Mouse (Mus musculus): ENCODE data around the gene Pla2r1. TPM values are rescaled to one million over a fixed set of nuclear protein-coding genes. Genes with fewer than 3 reads are reported as not detected.

Gene Pla2r1
- total RNA-seq, 4 experiments from 2014 or later, result 0.41 to 0.62 (median 0.51) TPM

DNA sequence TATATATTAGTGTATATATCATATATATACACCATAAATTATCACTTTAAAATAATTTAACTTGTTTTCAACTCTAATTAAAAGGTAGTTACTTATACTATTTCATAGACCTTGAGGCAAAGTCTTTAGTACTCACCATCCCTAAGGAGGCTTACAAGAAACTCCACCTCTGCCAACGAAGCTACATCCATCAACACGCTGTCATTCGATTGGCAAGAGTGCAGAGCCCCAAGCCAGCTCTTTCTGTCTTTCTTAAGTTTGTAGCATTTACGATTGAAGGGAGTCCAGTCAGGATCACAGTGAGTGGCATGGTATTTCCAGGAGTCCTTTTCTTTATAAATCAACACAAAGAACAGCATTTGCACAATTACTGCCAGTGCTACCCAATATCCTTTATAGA lies 49.1 kb downstream of the Pla2r1 start:
- DNase-seq (ENCODE audit: low spot score in 2 of 2), result no peak

DNA sequence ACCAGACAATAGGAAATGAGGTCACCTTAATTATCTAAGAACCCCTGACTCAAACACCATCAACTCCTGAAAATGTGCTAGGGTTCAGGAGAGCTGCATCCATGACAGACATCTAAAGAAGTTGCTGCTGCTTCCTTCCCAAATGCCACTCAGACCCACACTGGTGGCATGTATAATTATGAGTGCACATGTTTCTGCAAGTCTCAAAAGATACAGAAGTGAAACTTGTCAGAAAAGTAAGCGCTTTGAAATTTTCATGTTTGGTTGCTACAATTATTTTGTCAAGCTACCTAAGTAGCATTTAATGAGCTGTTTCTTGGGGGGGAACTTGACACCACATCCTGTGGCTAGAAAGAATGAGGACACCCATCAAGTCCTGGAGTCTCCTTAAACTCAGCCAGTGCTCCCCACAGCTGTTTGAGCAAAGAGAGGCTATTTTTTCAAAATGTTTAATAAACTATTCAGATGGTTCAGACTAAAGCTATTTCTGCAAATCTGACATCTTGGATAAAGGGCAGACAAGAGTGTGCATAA lies 52.5 kb downstream of the Pla2r1 start:
- no peak for DNase-seq (ENCODE audit: low spot score in 2 of 2)

DNA sequence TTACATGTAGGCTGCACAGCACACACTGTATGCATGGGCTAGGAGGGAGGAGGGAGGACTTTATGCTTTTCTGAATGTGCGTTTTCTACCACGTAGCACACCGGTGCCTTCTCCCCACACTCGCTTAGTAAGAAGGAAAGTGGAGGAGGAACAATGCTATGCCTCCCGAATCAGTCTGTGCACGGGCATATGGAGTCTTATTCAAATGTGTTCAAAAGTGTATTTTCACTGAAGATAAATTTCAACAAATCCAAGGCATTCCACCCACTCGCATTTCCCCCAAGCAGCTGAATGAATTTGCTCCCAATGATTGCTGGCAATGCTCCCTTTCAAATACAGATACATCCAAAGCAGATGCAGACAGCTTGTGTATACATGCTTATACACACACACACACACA lies 73.2 kb downstream of the Pla2r1 start:
- no peak for DNase-seq (ENCODE audit: low spot score in 2 of 2)

DNA sequence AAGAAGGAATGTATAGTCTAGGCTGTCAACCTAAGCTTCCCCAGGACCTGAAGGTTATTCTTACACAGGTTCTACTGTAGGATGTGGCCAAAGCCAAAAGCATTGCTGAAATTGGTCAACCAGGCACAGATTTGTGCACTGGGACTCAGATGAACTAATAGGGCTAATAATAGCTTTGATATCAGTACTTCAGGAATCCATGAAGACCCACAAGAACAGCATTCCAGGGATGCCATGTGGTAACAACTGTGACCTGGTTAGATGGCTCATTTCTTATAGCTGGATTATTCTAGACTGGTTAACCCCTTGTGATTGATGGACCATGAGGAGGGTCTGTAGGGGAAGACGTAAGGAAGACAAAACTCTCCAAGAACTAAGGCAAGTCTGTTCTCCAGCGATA lies 74.3 kb downstream of the Pla2r1 start:
- no peak for DNase-seq (ENCODE audit: low spot score in 2 of 2)

DNA sequence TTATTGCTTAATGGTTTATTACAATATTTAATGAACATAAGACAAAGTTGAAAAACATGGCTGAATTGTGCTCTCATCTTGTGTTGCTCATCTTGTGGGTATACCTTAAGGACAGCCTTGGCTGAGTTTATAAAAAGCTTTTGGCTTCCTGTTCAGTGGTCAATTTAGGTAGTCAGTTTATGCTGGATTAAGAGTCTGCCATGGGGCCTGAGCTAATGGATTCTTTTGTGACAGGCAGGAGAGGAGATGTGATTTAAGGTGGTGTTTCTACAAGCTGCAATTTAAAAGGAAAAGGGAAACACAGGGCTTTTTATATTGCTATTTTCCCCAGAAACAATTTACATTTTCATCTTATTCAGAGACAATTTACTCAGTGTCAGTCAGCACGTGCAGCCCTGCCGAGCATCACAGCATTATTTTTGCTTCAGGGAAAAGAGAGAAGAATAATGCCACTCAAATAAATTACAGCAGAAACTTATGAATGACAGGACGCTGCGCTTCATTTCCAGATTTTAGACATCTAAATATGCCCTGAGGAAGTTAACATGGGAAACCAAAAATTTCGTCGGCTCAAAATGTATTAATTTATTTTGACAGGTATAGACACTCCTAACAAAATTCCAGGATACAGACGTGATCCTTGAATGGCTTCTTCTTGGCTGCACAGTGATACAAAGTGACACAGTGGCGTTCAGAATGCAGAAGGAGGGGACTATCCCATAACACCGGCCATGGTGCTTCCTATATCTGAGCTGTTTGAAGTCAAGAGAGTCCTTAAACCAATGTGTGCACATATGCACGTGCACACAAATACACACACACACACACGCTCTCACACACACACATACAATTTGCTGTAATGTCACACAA lies 84.0 kb downstream of the Pla2r1 start:
- no peak for DNase-seq (ENCODE audit: low spot score in 2 of 2)

DNA sequence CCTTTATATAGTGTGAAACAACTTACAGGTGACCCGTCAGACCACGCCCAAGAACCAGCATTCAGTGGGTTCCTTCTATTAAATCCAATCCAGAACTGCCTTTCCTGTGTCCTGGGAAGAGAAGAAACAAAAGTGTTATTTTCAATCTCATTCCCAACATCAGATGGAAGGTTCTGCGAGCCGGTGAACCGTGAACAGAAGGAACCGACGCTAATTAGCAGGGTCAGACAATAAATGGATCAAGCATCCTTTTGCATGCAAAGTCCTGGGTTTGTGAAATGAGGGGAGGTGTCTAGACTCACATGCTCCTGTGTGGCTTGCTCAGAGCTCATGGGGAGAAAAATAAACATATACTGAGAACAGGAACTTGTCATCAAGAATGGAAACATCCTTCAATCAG lies 100.7 kb downstream of the Pla2r1 start:
- DNase-seq (ENCODE audit: low spot score in 2 of 2), result no peak

DNA sequence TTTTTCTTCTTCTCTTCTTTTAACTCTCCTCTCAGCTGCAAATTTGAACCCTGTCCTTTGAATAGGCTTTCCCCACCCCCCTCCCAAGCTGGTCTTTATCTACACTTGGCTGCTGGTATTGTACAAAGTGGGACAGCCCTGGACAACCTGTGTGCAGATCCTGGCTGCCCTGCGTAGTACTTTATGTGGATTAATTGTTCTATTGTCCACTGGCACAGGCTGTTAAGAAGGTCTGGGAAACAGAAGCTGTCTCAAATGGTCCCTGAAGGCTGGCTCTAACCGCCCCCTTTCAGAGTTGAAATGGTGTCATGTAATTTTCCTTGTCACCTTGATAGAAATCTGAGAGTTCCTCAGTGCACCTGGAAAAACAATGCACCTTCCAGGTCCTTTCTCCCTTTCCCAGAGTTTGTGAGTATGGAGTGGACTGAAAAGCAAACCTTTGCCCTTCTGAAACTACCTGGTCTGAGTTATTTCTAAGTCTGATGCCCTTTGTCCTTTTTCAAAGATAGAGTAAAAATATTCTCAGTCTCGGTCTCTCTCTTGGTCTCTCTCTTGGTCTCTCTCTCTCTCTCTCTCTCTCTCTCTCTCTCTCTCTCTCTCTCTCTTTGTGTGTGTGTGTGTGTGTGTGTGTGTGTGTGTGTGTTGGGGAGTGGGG lies 101.9 kb downstream of the Pla2r1 start:
- no peak for DNase-seq (ENCODE audit: low spot score in 2 of 2)

DNA sequence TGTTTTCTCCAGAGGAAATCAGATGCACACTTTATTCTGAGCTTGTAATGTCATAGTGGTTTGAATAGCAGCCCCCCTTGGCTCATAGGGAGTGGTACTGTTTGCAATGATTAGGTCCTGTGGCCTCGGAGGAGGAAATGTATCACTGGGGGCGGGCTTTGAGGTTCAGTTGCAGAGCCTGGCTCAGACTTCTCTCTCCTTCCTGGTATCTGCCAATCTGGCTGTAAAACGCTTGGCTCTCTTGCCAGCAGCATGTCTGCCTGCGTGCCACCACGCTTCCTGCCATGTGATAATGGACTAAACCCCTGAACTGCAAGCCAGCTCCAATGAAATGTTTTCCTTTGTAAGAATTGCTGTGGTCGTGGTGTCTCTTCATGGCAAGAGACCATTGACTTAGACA lies 103.4 kb downstream of the Pla2r1 start:
- peak in 1 of 2 experiments; percentile 30 for DNase-seq (ENCODE audit: low spot score in 2 of 2)

DNA sequence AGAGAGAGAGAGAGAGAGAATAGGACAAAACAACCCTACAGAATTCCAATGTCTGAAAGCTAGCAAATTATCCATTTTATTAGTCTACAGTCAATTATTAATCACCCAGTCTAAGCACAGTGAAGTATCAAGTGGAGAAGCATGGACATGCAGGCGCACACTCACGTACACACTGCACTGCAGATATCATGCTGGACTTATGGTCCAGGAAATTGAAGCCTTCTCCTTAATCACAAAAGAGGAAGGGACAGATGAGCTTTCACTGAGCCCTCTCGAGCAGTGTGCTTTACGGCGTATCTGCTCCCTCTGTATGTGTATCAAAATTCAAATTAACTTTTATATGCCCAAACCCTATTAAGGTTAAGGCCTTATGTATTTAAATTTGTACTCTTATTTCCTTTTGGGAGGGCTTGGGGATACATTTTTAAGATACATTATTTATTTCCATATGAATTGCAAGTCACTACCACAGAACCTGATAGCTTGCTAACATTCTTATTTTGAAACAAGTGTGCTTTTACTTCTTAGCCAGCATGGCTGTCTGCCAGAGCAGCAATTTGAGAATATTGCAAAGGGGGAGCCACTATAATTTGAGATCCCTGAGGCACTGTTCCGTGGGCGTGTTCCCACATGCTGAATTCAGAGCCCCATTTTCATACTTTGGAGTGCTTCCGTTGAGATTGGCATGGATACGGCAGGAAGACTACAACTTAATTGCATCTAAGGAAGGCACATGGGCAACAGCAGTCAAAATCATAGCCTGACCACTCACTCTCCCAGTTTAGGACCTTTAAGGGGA lies 108.2 kb downstream of the Pla2r1 start:
- peak; percentile 23 to 46 for DNase-seq (ENCODE audit: low spot score in 2 of 2)

DNA sequence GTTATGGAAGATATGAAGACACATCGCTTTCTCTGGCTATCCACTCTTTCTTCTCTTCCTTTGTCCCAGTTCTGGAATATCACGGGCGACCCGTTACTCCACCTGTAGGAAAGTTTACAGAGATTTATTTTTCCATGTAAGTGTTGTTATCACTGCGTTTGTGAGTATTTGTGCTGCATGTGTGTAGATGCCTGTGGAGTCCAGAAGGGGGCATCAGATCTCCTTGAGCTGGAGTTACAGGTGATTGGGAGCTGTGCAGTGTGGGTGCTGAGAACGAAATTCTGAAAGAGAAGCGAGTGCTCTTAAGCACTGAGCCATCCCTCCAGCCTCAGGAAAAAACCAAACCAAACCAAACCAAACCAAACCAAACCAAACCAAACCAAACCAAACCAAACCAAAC lies 109.8 kb downstream of the Pla2r1 start:
- no peak for DNase-seq (ENCODE audit: low spot score in 2 of 2)

DNA sequence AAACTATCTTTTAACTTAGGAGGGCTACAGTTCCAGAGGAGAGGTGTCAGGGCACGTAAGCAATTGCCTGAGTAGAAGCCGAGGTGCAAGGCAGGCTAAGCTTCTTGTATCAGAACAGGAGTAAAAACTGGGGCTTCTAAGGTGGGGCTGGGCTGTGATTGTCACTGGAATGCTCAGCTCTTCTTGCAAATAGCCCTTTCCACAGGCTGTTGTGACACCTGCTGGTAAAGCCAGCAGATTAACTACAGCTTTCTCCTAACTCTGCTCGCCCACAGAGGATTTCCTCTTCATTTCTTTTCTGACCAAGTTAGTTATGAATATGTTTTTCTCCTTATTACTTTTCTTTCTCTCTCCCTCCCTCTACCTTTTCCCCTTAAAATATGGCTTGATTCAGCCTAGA lies 111.2 kb downstream of the Pla2r1 start:
- no peak for DNase-seq (ENCODE audit: low spot score in 2 of 2)

DNA sequence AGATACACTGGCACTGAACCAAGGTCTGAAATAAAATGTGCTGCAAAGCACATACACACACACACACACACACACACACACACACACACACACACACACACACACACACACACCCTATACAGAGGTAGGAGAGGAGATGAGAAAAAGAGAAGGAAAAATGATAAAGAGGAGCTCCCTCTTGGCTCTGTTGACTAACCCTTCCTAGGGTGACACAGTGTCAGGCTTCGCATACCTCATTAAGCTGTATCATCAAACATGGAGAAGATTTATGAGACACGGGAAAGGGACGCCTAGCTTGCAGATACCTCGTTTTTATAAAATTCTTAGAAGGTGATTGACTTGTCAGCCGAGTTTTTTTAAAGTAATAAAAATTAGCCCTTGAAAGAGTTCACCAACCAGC lies 116.3 kb downstream of the Pla2r1 start:
- DNase-seq (ENCODE audit: low spot score in 2 of 2), result no peak

DNA sequence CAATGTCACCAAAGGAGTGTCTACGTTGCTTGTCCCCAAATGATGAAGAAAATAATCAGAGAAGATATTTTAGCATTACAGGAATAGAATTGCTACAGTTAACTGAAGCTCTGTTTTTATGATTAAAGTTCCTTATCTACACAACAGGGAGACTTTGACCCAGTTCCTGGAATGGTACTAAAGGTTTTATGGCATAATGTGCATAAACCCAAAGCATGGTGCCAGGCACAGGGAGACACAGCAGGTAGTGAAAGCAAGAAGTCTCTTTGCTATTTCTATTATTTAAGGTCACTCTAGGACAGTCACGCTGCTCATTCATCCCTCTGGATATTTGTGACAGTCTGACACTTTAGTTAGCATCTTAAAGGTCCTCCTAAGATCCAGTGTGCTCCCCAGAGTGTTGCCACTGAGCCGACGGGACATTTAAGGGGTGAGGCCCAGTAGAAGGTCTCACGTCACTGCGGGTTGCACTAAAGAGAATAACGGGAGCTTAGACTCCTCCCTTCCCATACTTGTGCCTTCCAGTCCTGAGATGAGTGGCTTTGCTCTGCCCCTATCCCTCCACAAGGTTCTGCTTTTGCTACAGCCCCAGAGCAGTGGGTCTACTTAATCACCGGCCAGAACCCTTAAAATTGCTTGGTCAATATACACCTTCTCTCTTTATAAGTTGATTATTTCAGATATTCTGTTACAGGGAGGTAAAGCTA lies 122.6 kb downstream of the Pla2r1 start:
- no peak for DNase-seq (ENCODE audit: low spot score in 2 of 2)

DNA sequence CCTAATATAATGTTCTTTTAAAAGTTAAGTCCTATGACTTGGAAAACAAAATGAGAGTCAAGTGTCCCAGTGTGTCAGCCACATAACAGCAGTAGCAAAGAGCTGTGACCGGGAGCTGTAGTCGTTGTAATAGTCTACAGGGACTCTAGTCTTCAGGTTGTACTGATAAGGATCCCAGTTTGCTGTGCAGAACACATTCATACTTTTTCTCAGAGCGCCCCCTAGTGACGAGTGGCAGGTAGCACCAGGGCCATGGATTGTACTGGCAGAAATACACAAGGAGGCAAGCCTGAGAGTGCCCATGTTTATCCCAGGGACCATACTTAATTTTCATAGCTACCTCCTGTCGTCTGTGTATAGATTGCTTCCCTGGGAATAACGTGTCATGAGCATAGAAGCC lies 135.0 kb downstream of the Pla2r1 start:
- peak; percentile 15 to 38 for DNase-seq (ENCODE audit: low spot score in 2 of 2)

DNA sequence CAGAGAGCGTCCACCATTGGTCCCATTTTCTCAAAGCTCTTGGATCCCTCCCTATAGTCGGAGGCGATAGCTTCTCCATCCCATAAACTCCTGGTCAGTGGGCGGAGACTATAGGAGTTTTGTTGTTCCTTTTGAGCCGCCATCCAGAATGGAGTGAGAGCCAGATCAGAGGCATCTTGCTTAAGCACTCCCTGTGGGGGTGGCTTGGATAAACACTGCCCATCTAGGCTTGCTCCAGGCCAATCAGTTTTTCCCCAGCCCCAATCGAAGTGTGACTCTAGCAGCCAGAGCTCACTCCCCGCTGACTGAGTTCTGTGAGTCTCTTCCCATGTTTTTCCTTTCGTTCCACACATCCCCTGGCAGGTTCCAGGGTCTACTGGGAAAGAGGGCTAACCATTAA lies 138.8 kb downstream of the Pla2r1 start:
- no peak for DNase-seq (ENCODE audit: low spot score in 2 of 2)

DNA sequence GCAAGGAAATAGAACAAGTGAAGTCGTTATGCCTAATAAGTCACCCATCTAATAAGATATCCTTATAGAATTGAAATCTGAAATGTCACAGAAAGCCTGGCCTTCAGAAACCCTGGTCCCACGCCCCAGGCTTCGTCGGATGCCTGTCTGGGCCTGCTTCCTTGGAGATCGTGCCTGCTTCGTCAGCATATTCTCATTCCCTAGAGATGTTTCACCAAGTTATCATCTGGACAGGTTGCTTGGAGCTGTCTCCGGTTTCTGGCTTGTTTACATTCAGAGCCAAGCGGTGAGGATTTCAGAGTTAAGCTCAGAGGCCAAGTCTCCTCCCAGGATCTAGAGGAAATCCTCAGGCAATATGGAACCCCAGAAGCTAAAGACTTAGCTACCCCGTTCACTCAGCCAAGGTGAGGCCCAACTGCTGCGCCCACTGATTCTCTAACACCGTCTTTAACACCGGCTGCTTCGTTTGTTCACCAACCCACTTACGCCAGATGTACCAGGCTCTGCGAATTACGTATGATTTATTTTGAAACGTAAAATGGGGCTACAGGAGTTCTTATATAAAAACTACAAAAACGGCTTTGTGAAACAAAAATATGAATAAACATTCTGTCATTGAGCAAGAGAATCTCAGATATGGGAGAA lies 140.0 kb downstream of the Pla2r1 start:
- no peak for DNase-seq (ENCODE audit: low spot score in 2 of 2)

DNA sequence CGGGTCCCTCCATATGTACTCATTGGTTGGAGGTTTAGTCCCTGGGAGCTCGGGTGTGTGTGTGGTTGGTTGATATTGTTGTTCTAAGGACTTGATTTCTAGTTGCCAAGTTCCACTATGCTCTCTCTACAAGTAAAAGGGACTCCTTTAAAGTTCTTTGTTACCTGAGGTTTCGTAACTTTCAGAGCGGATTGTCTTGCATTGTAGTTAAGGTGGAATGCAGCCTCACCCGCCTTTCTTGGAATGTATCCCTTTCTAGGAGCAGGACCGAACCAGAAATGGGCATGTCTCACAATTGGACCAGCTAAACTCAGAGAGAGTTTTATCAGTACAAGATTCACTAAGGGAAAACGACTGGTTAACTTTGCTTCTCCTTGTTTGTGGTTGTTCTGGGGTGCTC lies 141.9 kb downstream of the Pla2r1 start:
- no peak for DNase-seq (ENCODE audit: low spot score in 2 of 2)

DNA sequence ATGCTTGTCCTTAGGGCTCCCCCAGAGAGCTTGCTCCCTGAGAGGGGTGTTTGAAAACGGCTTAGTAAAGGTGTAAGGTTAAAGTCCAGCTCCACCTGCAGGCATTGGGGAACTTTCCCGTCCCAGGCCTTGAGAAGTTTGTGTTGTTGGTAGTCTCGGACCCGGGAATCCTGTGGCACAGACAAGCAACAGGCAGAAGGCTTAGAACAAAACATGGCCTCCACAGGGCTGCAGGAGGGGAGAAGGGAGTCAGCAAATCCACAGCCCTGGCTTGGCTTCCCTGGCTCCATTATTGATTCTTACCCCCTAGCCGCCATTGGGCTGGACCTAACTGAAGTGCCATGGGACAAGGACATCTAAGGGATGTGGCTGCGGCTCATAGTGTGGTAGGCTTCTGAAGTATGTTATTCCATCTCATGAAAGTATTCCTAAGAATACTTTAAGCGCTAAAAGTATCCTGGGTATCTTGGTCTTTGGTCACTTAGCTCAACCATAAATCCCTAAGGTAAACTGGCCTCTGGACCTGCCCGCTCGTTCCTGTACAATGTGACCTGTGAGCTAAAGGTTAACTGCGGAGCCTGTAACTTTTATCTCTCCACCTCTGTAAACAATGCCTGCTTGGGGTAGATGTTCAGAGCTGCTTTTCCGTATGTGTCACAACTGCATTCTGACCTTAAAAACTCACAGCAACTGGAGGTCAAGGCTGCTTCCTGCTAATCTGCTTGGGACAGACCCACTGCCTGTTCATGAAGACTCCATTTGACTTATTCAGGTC lies 142.9 kb downstream of the Pla2r1 start:
- DNase-seq (ENCODE audit: low spot score in 2 of 2), result no peak

DNA sequence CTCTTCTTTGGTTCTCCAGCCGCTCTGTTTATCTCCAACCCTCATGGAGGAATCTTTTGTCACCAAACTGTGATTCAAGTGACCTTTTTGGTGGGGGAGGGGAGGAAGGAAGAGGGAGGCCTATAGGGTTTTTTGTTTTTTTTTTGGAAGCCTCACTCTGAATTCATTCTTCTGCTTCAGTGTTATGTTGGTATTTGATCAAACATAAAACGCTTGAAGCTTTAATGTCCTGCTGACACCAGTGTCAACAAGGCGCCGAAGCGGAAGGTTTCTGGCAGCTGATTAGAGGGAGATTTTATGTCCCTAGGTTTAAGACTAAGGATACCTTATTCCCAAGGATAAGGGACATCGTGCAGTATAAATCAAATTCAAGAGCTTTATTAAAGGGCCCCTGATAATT lies 143.9 kb downstream of the Pla2r1 start:
- no peak for DNase-seq (ENCODE audit: low spot score in 2 of 2)

DNA sequence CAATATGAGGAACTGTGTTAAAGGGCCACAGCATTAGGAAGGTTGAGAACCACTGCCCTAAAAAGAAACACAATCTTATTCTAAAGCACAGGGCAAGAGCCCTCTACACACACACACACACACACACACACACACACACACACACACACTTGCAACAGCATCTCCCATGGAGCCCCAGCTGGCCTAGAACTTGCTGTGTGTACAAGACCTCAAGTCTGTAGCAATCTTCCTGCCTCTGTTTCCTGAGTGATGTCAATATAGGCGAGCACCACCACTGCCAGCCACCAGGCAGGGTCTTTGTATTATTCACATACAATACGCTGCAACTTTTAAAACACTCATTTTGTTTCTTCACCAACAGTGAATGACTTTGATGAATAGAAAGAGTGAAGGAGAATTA lies 145.7 kb downstream of the Pla2r1 start:
- no peak for DNase-seq (ENCODE audit: low spot score in 2 of 2)
